Mouse (Mus musculus): ENCODE data around the gene Plbd2.
"Not testable (repeated sequence)": the region's sequence is repeated elsewhere in the genome, so short reads cannot be mapped to it uniquely, and the experiment has no call there.

Gene Plbd2

DNA sequence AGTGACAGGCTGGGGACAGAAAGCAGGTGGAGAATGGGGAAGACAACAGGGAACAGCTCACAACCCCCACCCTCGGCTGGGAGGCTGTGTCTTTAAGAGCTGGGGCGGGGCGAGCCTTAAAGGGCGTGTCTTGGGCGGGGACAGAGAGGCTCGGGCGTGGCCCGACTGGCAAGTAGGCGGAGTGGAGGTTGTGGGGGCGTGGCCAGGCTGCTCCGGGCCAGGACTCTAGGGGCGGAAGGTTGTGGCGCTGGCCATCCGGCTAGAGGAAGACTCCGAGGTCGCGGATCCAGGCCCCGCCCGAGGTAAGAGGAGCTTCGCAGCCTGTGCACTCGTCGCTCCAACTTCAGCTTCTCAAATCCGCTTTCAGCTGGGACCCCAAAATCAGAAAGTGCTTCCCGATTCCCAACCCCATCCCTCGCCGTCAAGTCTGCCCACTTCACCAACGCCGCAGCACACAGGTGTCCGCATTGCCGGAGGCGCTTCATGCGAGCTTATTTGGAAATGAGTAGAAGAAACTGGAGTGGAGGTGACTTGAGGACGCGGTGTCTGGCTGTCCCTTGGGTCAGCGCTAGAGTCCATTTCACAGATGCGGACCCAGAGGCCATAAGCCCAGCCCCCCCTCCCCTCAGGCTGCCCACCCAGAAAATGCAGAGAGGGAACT is 7.7 kb upstream of the Plbd2 start, which contains the start of gene Slc8b1:
TSS of gene Slc8b1 (plus strand) at position 187 of the 661 bp plus-strand sequence.
- peak; percentile 91 to 94 for DNase-seq

DNA sequence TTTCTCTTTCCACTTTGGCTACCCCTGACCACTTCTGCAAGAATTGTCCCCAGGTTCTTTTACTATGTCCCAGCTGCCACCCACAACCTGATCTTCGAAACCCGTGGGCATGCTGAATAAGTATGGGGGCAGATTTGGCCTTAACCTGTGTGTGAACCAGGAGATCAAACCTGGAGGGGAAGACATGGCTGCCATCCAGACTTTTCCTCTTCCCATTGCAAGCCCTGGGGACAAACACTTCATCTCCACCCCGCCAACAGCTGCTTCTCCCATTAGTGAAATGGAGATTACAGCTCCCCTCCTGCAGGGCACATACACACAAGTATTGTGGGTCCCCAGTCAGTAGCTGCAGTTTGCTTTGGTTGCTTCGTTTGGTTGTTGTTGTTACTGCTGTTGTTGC is 3.9 kb upstream of the Plbd2 start:
- no peak for DNase-seq

DNA sequence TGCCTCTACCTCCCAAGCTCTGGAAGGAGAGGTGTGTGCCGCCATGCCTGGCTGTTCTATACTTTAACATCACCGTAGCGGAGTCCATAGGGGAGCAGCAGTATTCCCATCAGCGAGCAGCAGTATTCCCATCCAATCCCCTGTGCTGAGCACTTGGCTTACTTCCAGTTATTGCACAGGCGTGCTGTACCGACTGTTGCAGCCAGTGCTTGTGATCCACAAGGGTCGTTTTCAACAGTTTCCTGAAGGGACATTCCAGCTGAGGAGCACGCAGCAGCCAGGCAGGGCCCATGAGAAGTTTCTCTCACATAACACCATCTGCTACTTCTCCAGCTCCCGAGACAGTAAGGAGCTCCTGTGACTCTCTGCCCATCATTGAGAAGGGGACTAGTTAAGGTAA is 3.1 kb upstream of the Plbd2 start:
- no peak for DNase-seq

DNA sequence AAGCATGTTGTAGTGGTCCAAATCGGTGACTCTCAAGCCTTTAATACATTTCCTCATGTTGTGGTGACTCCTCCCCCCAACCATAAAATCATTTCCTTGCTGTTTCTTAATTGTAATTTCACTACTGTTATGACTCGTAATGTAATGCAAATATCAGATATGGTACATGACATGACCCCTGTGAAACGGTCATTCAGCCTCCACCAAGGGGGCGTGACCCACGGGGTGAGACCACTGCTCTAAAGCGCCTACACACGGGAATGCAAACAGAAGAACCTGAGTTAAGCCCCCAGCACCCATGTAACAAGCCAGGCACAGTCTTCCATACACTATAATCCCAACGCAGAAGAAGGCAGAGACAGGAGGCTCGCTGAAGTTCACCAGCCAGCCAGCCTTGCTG is 2.4 kb upstream of the Plbd2 start:
- no peak for DNase-seq

DNA sequence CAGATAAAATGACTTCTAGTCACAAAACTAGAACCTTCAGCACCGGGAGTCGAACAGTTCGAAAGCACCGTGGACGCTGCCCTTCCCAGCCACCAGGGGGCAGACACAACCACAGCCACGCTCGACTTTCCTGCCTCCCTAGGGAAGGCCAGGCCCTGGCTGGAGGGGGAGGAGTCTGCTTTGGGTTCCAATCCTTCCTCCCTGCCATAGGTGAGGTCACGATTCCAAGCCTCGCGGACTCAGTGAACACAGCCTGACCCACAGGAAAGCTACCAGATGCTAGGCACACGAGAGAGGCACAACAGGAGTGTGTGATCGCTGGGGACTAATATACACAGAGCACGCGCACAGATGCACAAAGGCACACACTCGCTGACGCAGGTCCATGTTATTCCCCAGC is 1.9 kb upstream of the Plbd2 start:
- peak; percentile 62 to 69 for DNase-seq

DNA sequence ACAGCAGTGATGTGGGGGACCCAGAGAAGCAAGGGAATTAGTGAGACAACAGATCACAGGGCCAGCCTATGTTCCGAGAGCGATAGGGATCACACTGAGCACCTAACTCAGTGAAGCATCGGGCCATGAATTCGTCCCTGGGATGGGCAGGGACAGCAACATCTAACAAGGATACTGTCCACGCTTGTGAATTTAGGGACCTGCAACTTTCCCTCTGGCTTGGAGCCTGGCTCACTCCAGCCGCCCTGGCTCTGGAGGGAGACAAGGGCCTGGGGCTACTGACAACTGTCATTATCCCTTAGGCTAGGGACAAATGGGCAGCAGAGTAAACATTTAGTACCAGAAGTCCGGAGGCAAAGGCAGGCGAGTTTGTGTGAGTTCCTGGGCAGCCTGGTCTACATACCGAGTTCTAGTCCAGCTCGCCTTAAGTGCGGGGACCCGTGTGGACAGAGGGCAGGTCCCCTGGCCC is 716 bp downstream of the Plbd2 start:
- DNase-seq: no peak

DNA sequence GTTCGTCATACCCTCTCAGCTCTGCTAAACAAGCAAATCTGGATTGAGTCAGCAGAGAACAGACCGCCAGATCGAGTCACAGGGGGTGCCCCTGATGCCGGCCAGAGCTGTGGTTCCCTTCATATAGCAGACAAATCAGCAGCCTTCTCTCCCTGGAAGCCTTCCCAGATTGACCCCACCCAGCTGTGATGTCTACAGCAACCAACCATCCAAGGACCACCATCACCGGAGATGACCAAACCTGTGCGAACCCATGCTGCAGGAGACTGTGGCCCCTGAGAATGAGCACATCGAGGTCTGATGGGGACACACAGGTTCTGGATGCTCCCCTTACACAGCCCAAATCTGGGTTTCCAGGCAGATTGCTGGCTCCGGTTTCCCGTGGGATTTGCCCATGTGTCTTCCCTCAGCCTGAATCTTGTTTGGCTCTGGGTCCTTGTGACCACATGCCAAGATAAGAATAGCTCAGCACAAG is 1.2 kb downstream of the Plbd2 start:
- DNase-seq: no peak

DNA sequence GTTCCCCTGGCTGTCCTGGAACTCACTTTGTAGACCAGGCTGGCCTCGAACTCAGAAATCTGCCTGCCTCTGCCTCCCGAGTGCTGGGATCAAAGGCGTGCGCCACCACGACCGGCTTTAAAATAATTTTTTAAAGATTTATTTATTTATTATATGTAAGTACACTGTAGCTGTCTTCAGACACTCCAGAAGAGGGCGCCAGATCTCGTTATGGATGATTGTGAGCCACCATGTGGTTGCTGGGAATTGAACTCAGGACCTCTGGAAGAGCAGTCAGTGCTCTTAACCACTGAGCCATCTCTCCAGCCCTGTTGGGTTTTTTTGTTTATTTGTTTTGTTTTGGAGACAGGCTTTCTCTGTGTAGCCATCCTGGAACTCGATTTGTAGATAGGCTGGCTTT is 2.8 kb downstream of the Plbd2 start:
- not testable (repeated sequence) for DNase-seq

DNA sequence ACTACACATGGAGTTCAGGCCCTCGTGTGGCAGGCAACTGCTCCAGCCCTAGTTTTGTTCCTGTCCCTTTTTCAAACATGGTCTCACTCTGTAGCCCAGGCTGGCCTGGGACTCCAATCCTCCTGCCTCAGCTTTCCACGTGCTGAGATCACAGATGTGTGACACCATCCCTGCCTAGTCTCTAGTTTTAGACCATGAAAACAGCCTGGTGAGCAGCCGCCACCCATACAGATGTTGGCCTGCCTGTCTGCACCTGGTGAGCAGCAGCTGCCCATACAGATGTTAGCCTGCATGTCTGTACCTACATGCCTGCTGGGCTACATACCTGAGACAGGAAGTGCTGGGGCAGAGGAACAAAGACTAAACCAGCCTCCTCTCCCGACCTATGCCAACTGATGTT is 4.2 kb downstream of the Plbd2 start:
- DNase-seq: no peak

DNA sequence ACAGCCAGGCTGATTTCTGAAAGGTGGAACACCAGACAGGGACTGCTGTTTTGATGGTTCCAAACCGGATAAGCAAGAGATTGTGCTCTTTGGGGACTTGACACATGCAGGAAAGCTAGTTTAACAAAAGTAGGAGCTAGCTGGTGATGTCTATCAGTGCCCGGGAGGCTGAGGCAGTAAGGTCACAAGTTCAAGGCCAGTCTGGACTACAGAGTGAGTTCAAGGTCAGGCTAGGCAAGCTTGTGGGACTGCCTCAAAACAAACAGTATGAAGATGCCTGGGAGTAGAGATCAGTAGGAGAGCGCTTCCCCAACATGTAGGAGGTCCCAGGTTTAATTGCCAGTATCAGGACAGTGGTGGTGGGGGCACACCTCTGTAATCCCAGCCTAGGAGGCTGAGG is 6.4 kb downstream of the Plbd2 start:
- no peak for DNase-seq

DNA sequence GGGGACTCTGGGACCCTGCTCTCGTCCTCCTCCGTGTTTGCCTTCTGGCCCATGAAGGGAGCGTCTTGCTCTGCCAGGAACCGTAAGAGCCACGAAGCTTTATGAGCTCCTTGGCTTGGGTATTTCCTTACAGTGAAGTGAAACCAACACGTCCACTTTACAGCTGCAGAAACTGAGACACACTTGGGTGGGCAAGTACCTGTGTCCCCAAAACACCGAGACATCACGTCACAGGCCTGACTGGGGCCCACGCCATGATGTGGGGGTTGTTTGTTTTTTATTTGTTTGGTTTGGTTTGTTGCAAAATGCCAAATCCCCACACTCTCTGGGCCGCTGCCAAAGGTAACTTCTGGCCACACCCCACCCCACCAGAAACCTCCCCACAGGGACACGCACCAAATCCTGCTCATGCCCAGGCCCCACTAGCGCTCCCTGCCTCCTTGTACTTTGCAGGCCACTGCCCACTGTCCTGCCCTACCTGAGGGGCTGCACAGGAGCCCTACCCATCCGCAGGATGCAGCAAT is 7.7 kb downstream of the Plbd2 start:
- DNase-seq: no peak

DNA sequence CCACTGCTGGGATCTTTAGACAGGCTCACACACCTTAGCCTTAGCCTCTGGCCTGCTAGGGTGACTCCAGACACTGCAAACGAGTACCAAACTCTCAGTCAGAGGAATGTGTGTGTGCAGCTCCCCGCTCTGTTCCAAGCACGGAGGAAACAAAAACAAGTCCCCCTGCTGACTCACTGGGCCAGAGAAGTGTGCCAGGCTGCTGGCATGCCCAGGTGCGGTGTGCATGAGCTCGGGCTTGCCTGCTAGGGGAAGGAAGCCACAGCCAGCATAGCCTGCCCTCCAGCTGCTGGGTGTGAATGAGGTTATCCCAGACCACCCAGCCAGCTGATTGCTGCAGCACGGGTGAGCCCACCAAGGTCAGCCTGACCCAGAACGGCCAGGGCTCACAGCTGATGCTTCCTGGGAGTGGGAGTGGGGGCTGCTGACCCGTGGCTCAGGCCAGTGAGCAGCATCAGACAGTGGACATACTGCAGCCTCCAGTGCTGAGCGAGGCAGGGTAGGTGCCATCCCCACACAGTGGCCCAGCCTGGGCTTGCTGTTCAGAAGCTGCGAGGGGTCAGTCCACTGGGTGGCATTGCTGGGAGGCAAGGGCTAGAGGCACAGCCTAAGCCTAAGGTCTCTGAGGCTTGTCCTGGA is 8.2 kb downstream of the Plbd2 start:
- DNase-seq: peak in 1 of 2 experiments; percentile 24

DNA sequence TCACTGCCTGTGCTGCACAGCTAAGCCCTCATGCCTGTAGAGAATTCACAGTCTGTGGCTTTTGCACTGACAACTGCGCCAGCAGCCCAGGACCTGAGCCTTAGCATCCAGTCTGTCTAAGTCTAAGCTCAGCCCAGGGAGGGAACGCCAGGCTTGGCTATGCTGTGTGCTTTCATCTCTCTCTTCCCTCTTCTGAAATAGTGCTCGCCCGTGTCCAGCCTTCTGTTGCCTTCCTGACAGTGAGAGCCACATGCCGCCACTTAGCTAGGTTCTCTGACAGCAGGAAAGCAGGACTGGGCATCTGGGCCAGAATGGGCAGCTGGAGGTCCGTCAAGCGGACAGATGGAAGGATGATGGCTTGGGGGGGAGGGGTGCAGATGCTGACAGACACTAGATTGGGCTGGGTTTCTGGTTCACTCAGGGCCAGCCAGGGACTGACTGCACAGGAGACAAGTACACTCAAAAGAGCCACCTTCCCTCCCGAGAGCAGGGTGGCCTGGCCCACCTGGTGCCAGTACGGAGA is 9.5 kb downstream of the Plbd2 start:
- no peak for DNase-seq

DNA sequence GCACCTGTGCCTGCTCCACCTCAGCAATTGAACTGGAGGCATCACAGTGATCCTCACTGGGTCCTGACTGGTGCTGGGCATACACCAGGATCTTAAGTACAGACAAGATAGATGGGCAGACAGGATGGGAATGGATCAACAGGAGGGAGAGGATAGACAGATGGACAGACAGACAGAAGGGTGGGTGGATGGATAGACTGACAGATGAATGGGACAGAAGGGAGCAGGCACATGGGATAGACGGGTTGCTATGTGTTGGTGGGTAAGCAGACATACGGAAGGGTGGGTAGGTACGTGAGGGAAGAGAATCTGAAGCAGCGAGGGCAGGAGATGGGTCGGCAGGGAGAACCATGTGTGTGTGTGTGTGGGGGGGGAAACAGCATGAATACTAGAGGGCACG is 10.0 kb downstream of the Plbd2 start:
- no peak for DNase-seq

DNA sequence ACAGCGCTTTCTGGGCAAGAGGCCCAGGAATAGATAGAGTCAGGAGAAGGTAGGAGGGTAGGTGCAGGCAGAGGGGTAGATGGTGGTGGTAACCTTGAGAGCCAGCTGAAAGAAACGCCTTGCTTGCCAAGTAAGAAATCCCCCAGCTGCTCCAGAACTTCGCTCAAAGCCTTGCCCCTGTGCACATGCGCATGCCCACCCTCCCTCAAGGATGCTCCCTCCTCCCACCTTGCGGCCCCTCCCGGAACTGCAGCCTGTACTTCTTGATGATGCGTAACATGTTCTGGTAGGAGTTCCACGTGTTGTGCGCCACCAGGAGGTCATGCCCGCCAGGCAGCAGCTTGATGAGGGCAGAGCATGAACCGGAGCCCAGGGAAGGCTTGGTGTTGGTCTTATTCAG is 11.0 kb downstream of the Plbd2 start:
- no peak for DNase-seq

DNA sequence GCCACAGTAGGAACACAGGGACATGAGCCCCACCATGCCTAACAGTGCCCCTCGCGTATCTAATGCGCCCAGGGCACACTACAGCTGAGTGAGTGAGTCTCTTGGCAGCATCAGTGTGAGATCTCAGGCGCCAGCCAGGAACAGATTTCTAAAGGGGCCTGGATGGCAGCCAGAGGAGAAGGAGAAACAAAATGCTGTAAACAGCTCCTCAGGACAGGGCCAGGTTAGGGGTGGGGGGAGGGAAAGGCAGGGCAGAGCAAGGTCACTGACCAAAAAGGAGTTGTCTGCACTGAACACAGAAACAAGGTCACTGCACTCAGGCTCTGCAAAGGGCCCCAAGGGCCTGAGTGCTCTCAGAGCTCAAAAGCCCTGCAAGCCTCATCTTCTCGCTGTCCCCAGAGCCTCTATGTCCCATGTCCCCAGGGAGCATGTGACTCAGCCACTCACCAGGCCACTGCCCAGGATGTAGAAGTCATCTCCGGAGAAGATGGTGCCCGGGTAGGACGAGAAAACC is 12.7 kb downstream of the Plbd2 start:
- DNase-seq: no peak

DNA sequence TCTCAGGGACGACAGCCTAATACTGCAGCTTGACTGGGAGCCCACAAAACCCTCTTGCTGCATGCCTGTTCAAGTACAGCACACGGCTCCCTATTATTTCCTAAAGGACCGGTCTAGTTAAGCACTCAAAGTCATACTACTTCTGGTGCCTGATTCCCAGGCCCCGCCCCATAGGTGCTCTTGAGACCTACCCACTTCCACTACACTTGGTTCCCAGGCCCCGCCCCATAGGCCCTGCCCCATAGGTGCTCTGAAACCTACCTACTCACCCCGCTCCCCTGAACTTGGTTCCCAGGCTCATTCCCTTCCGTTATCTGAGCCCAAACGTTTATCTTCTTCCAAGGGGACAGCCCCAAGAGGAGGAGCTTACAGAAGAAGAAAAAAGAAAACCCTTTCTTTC is 15.6 kb downstream of the Plbd2 start:
- no peak for DNase-seq

DNA sequence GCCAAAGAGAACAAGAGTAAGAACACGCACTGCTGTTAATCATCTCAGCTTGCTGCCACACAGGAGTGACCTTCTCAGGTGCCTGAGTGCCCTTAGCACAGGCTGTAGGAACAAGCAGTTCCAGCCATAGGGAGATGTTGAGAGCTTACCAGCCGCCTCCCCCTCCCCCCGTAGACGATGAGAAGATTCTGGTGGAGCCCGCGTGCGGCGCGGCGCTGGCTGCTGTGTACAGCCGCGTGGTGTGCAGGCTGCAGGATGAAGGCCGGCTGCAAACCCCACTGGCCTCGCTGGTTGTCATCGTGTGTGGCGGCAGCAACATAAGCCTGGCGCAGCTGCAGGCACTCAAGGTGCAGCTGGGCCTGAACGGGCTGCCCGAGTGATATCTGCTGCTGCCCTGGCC is 20.0 kb downstream of the Plbd2 start:
- DNase-seq: no peak

DNA sequence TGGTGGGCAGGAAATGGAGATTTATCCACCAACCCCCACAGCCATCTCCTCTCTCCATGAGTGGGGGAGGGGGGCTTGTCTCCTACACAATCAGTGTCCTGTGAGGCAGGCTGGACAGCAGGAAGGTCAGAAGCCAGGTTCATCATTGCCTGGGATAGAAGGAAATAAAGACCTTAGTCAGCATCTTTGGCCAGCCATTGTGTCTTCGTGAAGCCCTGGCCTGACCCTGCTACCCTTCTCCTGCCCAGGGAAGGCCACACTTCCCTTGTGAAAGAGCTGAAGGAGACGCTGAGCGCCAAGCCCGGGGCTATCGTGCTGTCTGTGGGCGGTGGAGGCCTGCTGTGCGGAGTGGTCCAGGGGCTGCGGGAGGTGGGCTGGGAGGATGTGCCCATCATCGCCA is 22.2 kb downstream of the Plbd2 start:
- DNase-seq: no peak

DNA sequence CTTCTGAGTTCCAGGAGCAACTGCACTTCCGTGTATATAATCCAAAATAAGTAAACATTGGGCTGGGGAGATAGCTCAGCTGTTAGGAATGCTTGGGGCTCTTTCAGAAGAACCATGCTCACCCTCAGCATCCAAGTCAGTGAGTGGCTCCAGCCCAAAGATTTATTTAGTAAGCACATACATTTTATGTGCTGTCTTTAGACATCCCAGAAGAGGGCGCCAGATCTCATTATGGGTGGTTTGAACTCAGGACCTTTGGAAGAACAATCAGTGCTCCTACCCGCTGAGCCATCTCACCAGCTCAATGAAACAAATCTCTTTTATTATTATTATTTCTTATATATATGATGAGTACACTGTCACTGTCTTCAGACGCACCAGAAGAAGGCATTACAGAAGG is 23.9 kb downstream of the Plbd2 start:
- no peak for DNase-seq

DNA sequence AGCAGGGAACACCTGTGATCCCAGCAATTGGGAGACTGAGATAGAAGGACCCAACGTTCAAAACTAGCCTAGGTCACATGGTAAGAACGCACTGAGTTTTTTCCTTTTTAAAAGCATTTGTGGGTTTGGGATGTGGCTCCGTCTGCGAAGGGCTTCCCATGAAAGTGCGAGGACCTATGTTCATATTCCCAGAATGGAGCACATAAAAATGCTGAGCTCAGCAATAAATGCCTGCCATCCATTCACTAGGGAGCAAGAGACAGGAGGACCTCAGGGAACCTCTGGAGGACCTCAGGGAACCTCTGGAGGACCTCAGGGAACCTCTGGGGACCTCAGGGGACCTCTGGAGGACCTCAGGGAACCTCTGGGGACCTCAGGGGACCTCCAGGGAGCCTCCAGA is 25.4 kb downstream of the Plbd2 start:
- no peak for DNase-seq

DNA sequence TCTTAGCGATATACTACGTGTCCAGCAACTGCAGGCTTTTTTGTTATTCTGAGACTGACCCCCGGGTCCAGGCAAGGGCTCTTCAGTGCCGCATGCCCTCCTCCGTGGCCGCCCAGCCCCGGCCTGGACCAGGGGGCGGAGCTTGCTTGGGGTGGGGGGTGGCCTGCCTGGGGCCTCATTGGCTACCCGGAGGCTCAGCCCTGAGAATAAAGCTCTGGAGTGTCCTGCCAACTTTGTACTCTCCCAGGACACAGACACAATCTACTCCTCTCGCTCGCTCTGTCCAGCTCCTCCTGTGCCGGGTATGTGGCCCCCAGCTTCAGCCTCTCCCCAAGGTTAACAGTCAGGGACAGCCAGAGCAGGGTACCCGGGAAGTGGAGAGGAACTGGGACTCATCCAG is 27.1 kb downstream of the Plbd2 start, which contains the start of gene Sds:
TSS of gene Sds (plus strand) at position 231 of the 400 bp plus-strand sequence.
- no peak for DNase-seq

DNA sequence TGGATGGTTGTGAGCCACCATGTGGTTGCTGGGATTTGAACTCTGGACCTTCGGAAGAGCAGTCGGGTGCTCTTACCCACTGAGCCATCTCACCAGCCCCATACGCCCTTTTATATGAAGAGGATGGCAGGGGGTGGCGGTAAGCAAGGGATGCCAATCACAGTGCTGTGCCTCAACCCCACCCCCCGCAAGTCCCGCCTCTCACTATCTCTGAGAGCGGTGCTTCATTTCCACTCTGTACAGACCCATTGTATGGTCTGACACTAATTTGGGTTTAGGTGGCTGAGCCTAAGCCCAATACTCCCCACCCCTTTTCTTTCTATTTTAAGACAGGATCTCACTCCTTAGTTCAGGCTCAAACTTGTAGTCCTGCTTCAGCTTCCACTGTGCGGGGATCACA is 27.6 kb downstream of the Plbd2 start:
- no peak for DNase-seq

DNA sequence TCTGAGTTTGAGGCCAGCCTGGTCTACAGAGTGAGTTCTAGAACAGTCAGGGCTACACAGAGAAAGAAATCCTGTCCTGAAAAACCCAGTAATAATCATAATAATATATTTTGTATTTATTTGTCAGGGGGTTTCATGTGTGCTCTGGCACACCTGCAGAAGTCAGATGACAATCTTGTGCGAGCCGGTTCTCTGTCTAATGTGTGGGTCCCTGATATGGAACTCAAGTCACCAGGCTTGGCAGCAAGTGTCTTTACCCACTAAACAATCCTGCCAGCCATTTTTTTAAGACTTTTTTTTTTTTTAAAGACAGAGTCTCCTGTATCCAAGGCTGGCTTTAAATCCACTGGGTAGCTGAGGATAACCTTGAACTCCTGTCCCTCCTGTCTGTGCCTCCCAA is 30.1 kb downstream of the Plbd2 start:
- no peak for DNase-seq
